Mouse (Mus musculus) liver, adult 2 months (tissue): ENCODE measurements around the gene Olfr1390. TPM values are rescaled to one million over a fixed set of nuclear protein-coding genes. Genes with fewer than 3 reads are reported as not detected.
"Not testable (repeated sequence)": the region's sequence is repeated elsewhere in the genome, so short reads cannot be mapped to it uniquely, and the experiment has no call there.

Source experiments
- DNase-seq: peaks from one replicate; pipeline ENCODE4 v3.0.0-alpha.2; 2011; ENCODE audit warnings: low read depth, low spot score; ENCODE audit errors: extremely low read depth
- H3K27ac ChIP-seq: fragments of 200-500 bp; replicated peaks from 2 replicates; pipeline ENCODE4 v1.5.1; 2012; ENCODE audit warnings: low read depth, mild to moderate bottlenecking, control low read depth, inconsistent platforms, low read length; ENCODE audit not compliant: insufficient read depth
- H3K27me3 ChIP-seq: fragments of 200-500 bp; 2 replicates; pipeline ENCODE4 v1.6.1; 2012; ENCODE audit warnings: mild to moderate bottlenecking, moderate library complexity, low read length, inconsistent platforms; ENCODE audit not compliant: control insufficient read depth, insufficient read depth
- H3K36me3 ChIP-seq: fragments of 200-500 bp; 2 replicates; pipeline ENCODE4 v1.6.1; 2012; ENCODE audit warnings: low read length, inconsistent platforms; ENCODE audit not compliant: control insufficient read depth, insufficient read depth
- H3K4me1 ChIP-seq: fragments of 200-500 bp; 2 replicates; pipeline ENCODE4 v1.6.1; 2011; ENCODE audit warnings: low read length; ENCODE audit not compliant: control insufficient read depth, insufficient read depth
- H3K4me3 ChIP-seq: fragments of 200-500 bp; 2 replicates; pipeline ENCODE4 v1.5.1; 2011; ENCODE audit warnings: low read depth, mild to moderate bottlenecking, control low read depth, low read length, moderate library complexity; ENCODE audit not compliant: insufficient read depth
- H3K79me2 ChIP-seq: fragments of 200-500 bp; 2 replicates; pipeline ENCODE4 v1.6.1; 2012; ENCODE audit warnings: inconsistent platforms, mild to moderate bottlenecking, low read length, moderate library complexity; ENCODE audit not compliant: control insufficient read depth, insufficient read depth
- H3K9ac ChIP-seq: fragments of 200-500 bp; 2 replicates; pipeline ENCODE4 v1.6.1; 2012; ENCODE audit warnings: low read depth, mild to moderate bottlenecking, control low read depth, inconsistent platforms, low read length
- CTCF ChIP-seq: fragments of 200-500 bp; IDR thresholded peaks from 2 replicates; pipeline ENCODE4 v1.5.1; 2011; ENCODE audit warnings: low read depth, low read length, control low read depth
- POLR2A ChIP-seq: fragments of 200-500 bp; IDR thresholded peaks from 2 replicates; pipeline ENCODE4 v1.6.1; 2011; ENCODE audit warnings: low read length, control low read depth; ENCODE audit not compliant: insufficient read depth; ENCODE audit errors: extremely low read depth
- WGBS: fragments of 180-500 bp; shearing (Covaris S2); methylation state at CpG from one replicate; pipeline ENCODE4 v1.1.7; 2018; 5-methylcytosine and 5-hydroxymethylcytosine counted together
- polyA plus RNA-seq: library from polyadenylated mRNA; depleted of rRNA; stranded (reverse); fragments of >200 nt; gene quantifications from 2 replicates; pipeline ENCODE4 v1.2.3, GENCODE M21; 2012; rRNA removed
- total RNA-seq: library from RNA; depleted of rRNA; stranded (reverse); fragments of >200 nt; gene quantifications from 2 replicates; pipeline ENCODE4 v1.2.3, GENCODE M21; 2014; rRNA removed

The Olfr1390 gene
- not detected in 2 replicates for total RNA-seq
- not detected in 2 replicates for polyA plus RNA-seq

DNA sequence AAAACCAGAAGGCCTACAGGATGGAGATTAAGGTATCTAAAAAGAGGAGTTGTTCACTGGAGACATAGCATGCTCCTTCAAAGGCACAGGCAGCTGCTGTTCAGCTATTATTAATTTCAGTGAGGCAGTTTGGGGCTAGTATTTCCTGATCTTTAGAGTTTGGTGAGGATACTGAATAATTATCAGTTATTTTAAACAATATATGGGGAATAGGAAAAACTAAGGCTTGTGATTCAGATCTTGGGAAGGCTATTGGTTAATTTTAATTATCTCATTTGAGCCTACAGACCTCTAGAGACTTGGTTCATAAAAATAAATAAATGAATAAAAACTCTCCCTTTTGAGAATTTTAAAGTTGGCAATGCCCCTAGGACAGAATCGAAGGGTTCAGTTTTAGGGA lies at the start of gene Olfr1390:
Gene Olfr1390, plus strand, starts transcription at position 301 of the 400 bp plus-strand sequence.
- Histone ChIP-seq H3K4me1 (no peaks in the 10 kb centered on the region), H3K36me3 (no peaks in the 10 kb centered on the region), H3K9ac (no peak within 1 kb of the TSS), H3K27ac (no peak within 1 kb of the TSS), H3K79me2 (no peaks in the 10 kb centered on the region), H3K4me3 (no peak within 1 kb of the TSS), H3K27me3 (no peaks in the 10 kb centered on the region)
- WGBS = 85% methylated on average over 1 of the region's 1 CpGs
- no peak for DNase-seq
- no peak for TF ChIP-seq CTCF
- TF ChIP-seq POLR2A = no peak

DNA sequence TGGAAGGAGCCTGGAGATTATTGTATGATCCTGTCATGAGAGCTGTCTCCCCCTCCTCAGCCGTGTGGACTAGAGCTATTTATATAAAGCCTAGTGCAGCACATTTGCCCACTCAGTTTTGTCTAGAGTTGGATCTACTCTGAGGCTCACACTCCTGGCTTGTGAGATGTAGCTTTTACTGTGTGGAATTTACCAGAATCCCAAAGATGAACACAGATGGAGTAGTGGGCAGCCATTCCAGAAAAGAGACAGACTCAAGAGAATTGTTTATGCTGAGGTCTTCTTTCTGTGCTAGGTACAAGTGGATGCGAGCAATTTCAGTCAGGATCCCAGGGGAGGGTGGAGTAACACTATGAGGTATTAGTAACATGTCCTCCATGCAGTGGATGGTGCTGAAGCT lies 47.7 kb upstream of the Olfr1390 start:
- Histone ChIP-seq H3K4me1 (no peaks in the 10 kb centered on the region), H3K9ac (no peak overlapping the region), H3K27me3 (no peaks in the 10 kb centered on the region), H3K36me3 (no peaks in the 10 kb centered on the region), H3K27ac (no peak overlapping the region), H3K79me2 (no peaks in the 10 kb centered on the region), H3K4me3 (no peak overlapping the region)
- DNase-seq = no peak
- 79% methylated on average over 2 of the region's 2 CpGs for WGBS
- no peak for TF ChIP-seq POLR2A
- TF ChIP-seq CTCF = no peak

DNA sequence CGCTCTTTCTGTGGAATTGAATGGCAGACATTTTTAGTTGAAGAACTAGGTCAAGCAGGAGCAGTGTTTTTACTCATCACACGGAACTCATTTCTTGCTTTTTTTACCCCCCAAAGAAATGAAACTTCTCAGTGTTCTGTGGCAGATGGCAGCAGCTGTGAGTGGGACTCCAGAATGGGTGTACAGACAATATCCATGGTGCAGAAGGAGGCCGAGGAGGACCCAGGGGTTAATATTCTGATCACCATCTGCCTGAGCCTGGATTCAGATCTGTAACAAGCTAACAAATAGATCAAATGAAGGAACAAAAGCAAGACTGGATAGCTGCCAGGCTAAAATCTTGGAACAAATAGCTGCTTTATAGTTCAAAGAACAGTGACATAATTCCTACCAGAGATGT lies 42.2 kb upstream of the Olfr1390 start:
- 91% methylated on average over 3 of the region's 3 CpGs for WGBS
- Histone ChIP-seq H3K4me3 (no peak overlapping the region), H3K27ac (no peak overlapping the region), H3K9ac (no peak overlapping the region), H3K27me3 (no peaks in the 10 kb centered on the region), H3K4me1 (no peaks in the 10 kb centered on the region), H3K36me3 (no peaks in the 10 kb centered on the region), H3K79me2 (no peaks in the 10 kb centered on the region)
- TF ChIP-seq POLR2A (no peak), CTCF (no peak)
- no peak for DNase-seq

DNA sequence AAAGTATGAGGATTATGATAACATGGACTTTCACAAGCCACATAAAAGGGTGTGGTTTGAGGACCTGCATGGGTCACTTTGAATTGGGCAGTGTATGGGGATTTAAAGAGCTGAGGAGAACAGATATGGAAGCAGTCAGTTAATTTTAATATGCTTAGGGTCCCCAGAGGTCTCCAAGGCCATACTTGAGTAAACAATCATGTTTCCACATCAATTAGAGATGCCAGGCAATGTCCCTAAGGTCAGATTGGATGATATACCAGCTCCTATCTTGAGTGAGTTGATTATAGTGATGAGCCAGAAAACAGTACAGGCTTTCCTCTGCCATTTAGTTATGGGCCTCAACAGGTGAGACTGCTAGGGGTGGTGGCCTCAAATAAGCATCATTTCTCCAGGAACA lies 30.5 kb upstream of the Olfr1390 start, which contains the start of gene Olfr10:
Gene Olfr10, plus strand, starts transcription at position 301 of the 400 bp plus-strand sequence.
- no peak for DNase-seq
- Histone ChIP-seq H3K4me3 (no peak within 1 kb of the TSS), H3K36me3 (no peaks in the 10 kb centered on the region), H3K27me3 (no peaks in the 10 kb centered on the region), H3K27ac (no peak within 1 kb of the TSS), H3K9ac (no peak within 1 kb of the TSS), H3K4me1 (no peaks in the 10 kb centered on the region), H3K79me2 (no peaks in the 10 kb centered on the region)
- TF ChIP-seq CTCF (no peak), POLR2A (no peak)

DNA sequence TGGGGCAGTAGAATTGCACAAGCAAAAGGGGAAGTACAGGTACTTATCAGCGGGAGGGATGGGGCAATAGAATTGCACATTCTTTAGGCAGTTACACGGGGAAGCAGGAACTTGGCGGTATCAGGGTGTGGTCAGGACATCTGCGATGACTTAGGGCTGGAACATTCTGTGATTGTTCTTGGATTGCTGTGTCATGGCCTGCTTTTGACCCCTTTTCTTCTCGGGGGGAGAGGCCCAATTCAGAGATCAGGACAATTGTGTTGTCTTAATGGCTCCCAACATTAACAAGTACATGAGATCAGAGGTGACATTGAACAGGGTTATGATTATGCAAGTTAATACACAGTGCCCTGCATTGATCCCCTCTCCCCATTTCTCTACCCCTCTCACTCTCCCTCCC lies 26.4 kb upstream of the Olfr1390 start:
- 73% methylated on average over 5 of the region's 5 CpGs for WGBS
- H3K9ac ChIP-seq, H3K4me3 ChIP-seq, H3K79me2 ChIP-seq, H3K36me3 ChIP-seq, H3K27ac ChIP-seq, H3K27me3 ChIP-seq, DNase-seq, H3K4me1 ChIP-seq: not testable (repeated sequence)

DNA sequence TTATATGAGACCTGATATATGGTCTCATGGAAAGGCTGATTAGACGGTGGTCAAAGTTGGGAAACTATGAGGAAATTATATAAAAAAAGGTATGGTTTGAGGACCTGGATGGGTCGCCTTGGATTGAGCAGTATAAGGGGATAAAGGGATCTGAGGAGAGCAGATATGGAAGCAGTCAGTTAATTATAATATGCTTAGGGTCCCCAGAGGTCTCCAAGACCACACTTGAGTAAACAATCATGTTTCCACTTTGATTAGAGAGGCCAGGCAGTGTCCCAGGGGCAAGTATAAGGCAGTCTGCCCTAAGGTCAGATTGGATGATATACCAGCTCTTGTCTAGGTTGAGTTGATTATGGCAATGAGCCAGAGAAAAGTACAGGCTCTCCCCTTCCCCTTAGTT lies 12.5 kb upstream of the Olfr1390 start, which contains the start of gene Olfr1391:
Gene Olfr1391, plus strand, starts transcription at position 301 of the 400 bp plus-strand sequence.
- TF ChIP-seq POLR2A (no peak), CTCF (no peak)
- H3K36me3 ChIP-seq = no peaks in the 10 kb centered on the region
- H3K79me2 ChIP-seq = no peaks in the 10 kb centered on the region
- H3K27ac ChIP-seq = no peak within 1 kb of the TSS
- 73% methylated on average over 2 of the region's 2 CpGs for WGBS
- H3K9ac ChIP-seq = no peak within 1 kb of the TSS
- H3K4me1 ChIP-seq = no peaks in the 10 kb centered on the region
- DNase-seq = no peak
- H3K4me3 ChIP-seq = no peak within 1 kb of the TSS
- no peaks in the 10 kb centered on the region; the same call in 1 of the 2 replicates for H3K27me3 ChIP-seq
